Mouse (Mus musculus) left cerebral cortex, adult 9 months (tissue): ENCODE measurements around the gene Ncoa3.

Source experiments
- DNase-seq, 2 experiments: peaks; one replicate each; pipeline ENCODE4 v3.0.0; 2022; ENCODE audit warnings: low spot score in 2 of 2

The Ncoa3 gene

GRCm38 (mm10) chr2:166100309-166101262 is 108.2 kb downstream of the Ncoa3 start:
- peak in 1 of 2 experiments; percentile 39 for DNase-seq

DNA sequence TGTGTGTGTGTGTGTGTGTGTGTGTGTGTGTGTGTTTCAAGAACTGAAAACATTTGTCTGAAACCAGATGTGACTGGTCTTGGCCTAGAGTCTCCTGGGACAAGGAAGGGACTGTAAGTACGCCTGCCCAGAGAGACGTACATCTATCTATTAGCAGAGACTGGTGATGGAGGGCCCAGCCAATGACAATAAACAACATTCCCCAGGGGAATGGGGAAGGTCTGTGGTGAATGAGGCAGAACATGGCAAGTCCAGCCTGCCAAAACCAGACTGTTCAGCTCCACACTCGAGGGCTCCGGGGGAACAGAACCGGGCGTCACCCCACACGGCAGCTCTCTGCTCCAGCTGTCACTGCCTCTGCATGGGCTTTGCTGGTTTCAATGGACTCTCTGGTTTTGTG is 110.5 kb downstream of the Ncoa3 start:
- DNase-seq = no peak

GRCm38 (mm10) chr2:166105911-166106310 is 113.5 kb downstream of the Ncoa3 start:
- no peak for DNase-seq

GRCm38 (mm10) chr2:166106631-166107030 is 114.2 kb downstream of the Ncoa3 start:
- no peak for DNase-seq

GRCm38 (mm10) chr2:166107911-166108310 is 115.5 kb downstream of the Ncoa3 start:
- peak in 1 of 2 experiments; percentile 22 for DNase-seq

DNA sequence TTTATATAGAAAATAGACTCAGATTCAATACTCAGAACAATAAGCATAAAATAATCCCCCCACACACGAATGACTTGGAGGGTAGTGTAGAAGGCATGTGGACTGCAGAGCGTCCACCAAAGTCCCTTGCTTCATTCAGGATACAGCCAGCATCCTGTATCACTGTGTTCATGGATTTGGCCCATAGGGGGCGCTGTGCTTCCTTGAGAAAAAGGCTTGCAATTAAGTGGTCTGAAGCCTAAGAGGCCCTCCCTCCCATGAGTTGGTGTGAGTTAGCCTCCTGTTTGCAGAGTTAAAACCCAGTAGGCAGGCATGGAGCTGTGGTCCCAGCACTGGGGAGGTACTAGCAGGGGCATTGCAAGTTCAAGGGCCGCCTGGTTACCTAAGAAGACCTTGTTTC is 115.9 kb downstream of the Ncoa3 start:
- peak; percentile 51 to 93 for DNase-seq

DNA sequence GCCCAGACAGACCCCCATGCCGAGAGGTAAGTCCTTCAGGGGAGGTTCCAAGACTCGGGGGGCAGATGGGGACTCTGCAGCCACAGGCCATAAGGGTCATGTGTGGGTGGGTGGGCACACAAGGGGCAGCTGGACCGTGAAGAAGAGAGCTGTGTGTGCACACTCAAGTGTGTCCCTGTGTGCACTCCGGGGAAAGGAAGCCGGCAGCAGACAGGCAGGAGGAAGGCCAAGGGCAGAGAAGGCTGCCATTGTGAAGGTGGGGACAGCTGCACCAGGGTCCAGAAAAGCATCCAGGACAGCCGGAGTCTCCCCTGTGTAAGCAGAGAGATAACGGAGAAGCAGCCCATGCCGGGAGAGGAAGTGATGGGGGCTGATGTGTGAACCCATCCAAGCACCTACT is 118.3 kb downstream of the Ncoa3 start:
- DNase-seq = no peak

DNA sequence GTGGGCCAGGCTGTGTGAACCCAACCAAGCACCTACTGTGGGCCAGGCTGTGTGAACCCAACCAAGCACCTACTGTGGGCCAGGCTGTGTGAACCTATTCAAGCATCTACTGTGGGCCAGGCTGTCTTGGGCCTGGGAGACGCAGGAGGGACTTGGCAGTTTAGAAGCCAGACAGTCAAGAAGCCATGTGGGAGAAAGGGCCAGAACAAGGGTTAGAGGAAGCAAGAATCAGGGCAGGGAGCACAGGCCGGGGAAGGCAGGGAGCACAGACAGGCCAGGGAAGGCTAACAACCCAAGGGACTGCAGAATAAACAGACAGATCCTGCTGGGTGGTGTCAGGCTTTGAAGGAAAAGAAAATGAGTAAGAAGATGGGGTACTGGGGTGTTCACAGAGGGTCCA is 118.8 kb downstream of the Ncoa3 start:
- no peak for DNase-seq

GRCm38 (mm10) chr2:166111831-166112250 is 119.4 kb downstream of the Ncoa3 start:
- no peak for DNase-seq

- no peak for DNase-seq
Measured at GRCm38 (mm10) chr2:166112986-166113385, 120.5 kb downstream of the Ncoa3 start.

- peak in 1 of 2 experiments; percentile 34 for DNase-seq
Measured at GRCm38 (mm10) chr2:166115571-166116277, 123.3 kb downstream of the Ncoa3 start.

DNA sequence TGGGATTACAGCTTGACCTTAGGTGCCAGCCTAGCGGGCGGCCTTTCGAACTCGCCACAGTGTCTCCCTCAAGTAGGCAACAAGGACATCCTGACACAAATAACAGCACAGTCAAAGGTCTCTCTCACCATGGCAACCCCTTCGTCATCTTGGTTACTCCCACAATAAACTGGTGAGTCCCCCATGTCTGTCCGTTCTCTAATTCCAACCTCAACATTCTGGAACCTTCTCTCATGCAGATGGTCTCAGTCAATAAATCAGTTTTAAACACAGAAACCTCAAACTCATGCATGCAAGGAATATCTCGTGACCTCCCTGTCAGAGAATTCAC is 123.8 kb downstream of the Ncoa3 start:
- DNase-seq = no peak

GRCm38 (mm10) chr2:166116704-166117103 is 124.3 kb downstream of the Ncoa3 start:
- DNase-seq = no peak

DNA sequence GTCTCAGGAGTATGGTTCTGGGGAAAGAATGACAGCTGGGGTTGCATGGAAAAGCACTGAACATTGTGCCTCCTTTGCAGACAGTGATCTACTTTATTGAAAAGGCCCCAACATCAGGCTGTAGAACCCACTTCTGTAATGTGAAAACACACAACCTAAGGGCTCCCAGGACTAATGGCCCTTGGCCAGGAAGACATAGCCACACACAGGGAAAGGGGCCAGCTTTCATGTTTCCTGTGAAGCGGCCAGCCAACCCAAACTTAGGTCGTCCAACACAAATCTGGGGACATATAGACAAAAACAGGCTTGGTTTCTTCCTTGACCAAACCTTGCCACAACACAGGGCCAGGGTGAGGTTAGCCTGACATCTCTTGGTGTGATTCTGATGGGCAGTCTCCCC is 127.6 kb downstream of the Ncoa3 start:
- DNase-seq = no peak

DNA sequence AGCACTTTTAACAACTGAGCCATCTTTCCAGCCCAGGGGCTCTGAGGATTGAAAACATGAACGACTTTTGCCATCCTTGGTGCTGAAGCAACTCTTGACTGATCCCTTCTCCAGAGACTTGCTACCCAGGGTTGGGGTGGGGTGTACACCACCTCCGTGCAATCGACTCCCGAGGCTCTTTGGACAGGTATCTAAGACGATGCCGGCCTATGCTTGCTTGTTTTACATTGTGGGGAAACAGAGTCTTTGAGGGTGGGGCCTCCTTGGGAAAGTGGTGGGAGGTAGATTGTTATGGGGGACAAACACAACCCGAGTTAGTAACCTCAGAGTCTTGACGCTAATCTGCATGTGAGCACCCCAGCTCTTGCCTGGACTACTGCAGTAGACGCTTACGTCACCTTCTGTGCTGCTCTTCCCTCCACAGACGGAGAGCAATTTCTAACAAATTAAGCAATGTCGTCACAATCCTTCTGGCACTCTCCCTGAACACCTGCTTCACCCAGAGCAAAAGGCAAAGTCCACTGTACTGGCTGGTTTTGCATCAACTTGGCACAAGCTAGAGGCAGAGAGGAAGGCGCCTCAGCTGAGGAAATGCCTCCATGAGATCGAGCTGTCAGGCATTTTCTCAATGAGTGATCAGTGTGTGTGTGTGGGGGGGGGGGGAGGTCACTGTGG is 129.4 kb downstream of the Ncoa3 start:
- no peak for DNase-seq

- DNase-seq = no peak
Measured at GRCm38 (mm10) chr2:166122781-166123180, 130.3 kb downstream of the Ncoa3 start.
